Mouse (Mus musculus) stomach, embryonic 16.5 days (tissue): ENCODE measurements around the gene Mfn1. TPM values are rescaled to one million over a fixed set of nuclear protein-coding genes. Genes with fewer than 3 reads are reported as not detected.

Experiments used
- ATAC-seq: fragments of 200-750 bp; cut with Nextera tagmentation; 2 replicates; pipeline ENCODE4 v1.8.0; 2017; ENCODE audit warnings: moderate number of reproducible peaks, moderate TSS enrichment; ENCODE audit not compliant: insufficient read depth, low FRiP score
- H3K27ac ChIP-seq: fragments of 300-500 bp; sonication (generic); 2 replicates; pipeline ENCODE4 v1.5.1; 2014; ENCODE audit warnings: low read length
- H3K27me3 ChIP-seq: fragments of 300-500 bp; sonication (generic); 2 replicates; pipeline ENCODE4 v1.6.1; 2014; ENCODE audit warnings: low read length, control low read depth, mixed read lengths; ENCODE audit not compliant: control insufficient read depth, insufficient read depth
- H3K36me3 ChIP-seq: fragments of 300-500 bp; sonication (generic); 2 replicates; pipeline ENCODE4 v1.6.1; 2014; ENCODE audit warnings: low read length; ENCODE audit not compliant: control insufficient read depth, insufficient read depth
- H3K4me1 ChIP-seq: fragments of 300-500 bp; sonication (generic); 2 replicates; pipeline ENCODE4 v1.6.1; 2014; ENCODE audit warnings: low read length, control low read depth, mixed read lengths; ENCODE audit not compliant: control insufficient read depth, insufficient read depth
- H3K4me2 ChIP-seq: fragments of 300-500 bp; sonication (generic); 2 replicates; pipeline ENCODE4 v1.6.1; 2014; ENCODE audit warnings: low read depth, low read length, mixed read lengths
- H3K4me3 ChIP-seq: fragments of 300-500 bp; sonication (generic); replicated peaks from 2 replicates; pipeline ENCODE4 v1.5.1; 2014; ENCODE audit warnings: mild to moderate bottlenecking, low read length
- H3K9ac ChIP-seq: fragments of 300-500 bp; sonication (generic); 2 replicates; pipeline ENCODE4 v1.6.1; 2014; ENCODE audit warnings: low read length
- H3K9me3 ChIP-seq: fragments of 300-500 bp; sonication (generic); replicated peaks from 2 replicates; pipeline ENCODE4 v1.6.1; 2016; ENCODE audit warnings: low read length, control low read depth; ENCODE audit not compliant: control insufficient read depth
- WGBS: fragments of 180-500 bp; shearing (Covaris S2); extraction: QIAGEN DNeasy Blood & Tissue Kit; methylation state at CpG from one replicate; pipeline ENCODE4 v1.1.7; 2014; 5-methylcytosine and 5-hydroxymethylcytosine counted together
- polyA plus RNA-seq: library from polyadenylated mRNA; unstranded; fragments of >200 nt; fragmentation: Nextera tagmentation; extraction: Ambion mirVana; gene quantifications from 2 replicates; pipeline ENCODE4 v1.2.1, GENCODE M21; 2015

Mfn1 gene
- polyA plus RNA-seq, 1 experiment from 2014 or later, result 32.8 TPM

DNA sequence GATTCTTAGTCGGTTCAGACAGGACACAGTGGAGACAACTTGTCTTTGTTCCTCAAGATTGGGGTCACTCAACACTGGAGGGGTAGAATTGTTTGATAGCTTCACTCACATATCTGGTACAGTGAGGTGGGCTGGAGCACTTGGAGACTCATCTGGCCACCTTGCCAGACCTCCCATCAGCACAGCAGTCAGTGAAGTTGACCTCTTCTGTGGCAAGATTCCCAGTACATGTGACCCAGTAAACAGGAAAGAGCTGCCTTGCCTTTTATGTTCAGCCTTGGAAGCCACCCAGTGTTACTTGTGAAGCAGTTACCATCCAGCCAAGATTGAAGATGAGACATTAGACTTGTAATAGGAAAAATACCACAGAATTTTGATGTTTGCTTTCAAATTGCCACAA is 8.3 kb downstream of the Mfn1 start:
- Histone ChIP-seq H3K4me2 (no peak overlapping the region), H3K4me1 (no peaks in the 10 kb centered on the region), H3K27ac (no peak overlapping the region), H3K27me3 (no peaks in the 10 kb centered on the region), H3K4me3 (no peak overlapping the region), H3K9ac (no peak overlapping the region), H3K9me3 (no peaks in the 10 kb centered on the region), H3K36me3 (peaks cover 5% of the 10 kb centered on the region; the same call in 1 of the 2 replicates)
- 77% methylated on average over 1 of the region's 1 CpGs for WGBS
- ATAC-seq, result no peak

GRCm38 (mm10) chr3:32538091-32538490 is 8.8 kb downstream of the Mfn1 start:
- H3K9me3 ChIP-seq, result no peaks in the 10 kb centered on the region
- no peak overlapping the region for H3K9ac ChIP-seq
- no peak overlapping the region for H3K4me3 ChIP-seq
- H3K4me1 ChIP-seq, result no peaks in the 10 kb centered on the region
- ATAC-seq, result no peak
- WGBS, result 94% methylated on average over 5 of the region's 5 CpGs
- H3K4me2 ChIP-seq, result no peak overlapping the region
- H3K27me3 ChIP-seq, result no peaks in the 10 kb centered on the region
- H3K36me3 ChIP-seq, result peaks cover 5% of the 10 kb centered on the region; the same call in 1 of the 2 replicates
- no peak overlapping the region for H3K27ac ChIP-seq

DNA sequence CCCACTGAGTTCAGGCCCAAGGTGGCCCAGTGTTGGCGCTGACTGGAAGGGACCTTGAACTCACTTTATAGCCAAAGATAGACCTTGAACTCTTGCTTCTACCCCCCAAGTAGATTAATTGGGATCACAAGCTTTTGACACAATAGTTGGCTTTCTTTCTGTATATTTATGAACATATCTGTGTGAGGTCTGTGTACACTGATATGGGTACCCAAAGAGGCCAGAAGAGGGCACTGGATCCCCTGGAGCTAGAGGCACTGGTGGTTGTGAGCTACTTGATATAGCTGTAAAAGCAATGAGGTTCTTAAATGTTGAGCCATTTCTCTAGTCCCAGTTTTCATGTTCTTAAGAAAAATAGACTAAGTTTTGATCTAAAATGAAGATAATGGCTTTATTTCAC is 23.8 kb downstream of the Mfn1 start:
- ATAC-seq, result no peak
- H3K27ac ChIP-seq, result no peak overlapping the region
- no peak overlapping the region for H3K4me3 ChIP-seq
- H3K9me3 ChIP-seq, result no peaks in the 10 kb centered on the region
- H3K36me3 ChIP-seq, result peaks cover 11% of the 10 kb centered on the region; the same call in 1 of the 2 replicates
- no peaks in the 10 kb centered on the region for H3K27me3 ChIP-seq
- 97% methylated on average over 1 of the region's 1 CpGs for WGBS
- H3K9ac ChIP-seq, result no peak overlapping the region
- no peaks in the 10 kb centered on the region for H3K4me1 ChIP-seq
- H3K4me2 ChIP-seq, result no peak overlapping the region

DNA sequence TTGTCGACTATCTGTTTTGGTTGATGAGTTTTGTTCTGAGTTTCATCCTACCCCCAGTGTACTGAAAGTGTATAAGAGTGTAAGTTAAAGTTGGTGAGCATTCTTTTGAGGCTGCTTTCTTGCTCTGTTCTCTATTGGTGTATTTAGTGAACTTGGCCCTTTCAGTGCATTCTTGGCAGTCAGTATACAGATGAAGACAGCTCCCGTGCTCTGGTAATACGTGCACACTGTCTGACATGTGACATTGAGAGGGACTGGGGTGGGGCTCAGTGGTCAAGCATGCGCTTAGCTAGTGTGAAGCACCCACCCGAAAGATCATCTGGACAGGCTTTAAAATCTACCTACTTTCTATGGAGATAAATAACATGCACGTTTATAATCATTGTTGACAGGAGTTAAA is 34.1 kb downstream of the Mfn1 start:
- 87% methylated on average over 6 of the region's 6 CpGs for WGBS
- no peak overlapping the region for H3K4me3 ChIP-seq
- H3K36me3 ChIP-seq, result peaks cover 25% of the 10 kb centered on the region
- no peak overlapping the region for H3K4me2 ChIP-seq
- no peaks in the 10 kb centered on the region for H3K27me3 ChIP-seq
- H3K9ac ChIP-seq, result no peak overlapping the region
- H3K4me1 ChIP-seq, result no peaks in the 10 kb centered on the region
- ATAC-seq, result no peak
- H3K9me3 ChIP-seq, result no peaks in the 10 kb centered on the region
- H3K27ac ChIP-seq, result no peak overlapping the region

GRCm38 (mm10) chr3:32573086-32573485 is 43.8 kb downstream of the Mfn1 start:
- ATAC-seq, result no peak
- Histone ChIP-seq H3K4me2 (no peak overlapping the region), H3K27me3 (no peaks in the 10 kb centered on the region), H3K27ac (no peak overlapping the region), H3K9me3 (no peaks in the 10 kb centered on the region), H3K4me3 (no peak overlapping the region), H3K4me1 (no peaks in the 10 kb centered on the region), H3K9ac (no peak overlapping the region), H3K36me3 (peaks cover 17% of the 10 kb centered on the region)
- 90% methylated on average over 2 of the region's 2 CpGs for WGBS

- H3K4me3 ChIP-seq, result no peak overlapping the region
- no peak overlapping the region for H3K27ac ChIP-seq
- no peak for ATAC-seq
- H3K36me3 ChIP-seq, result peaks cover 10% of the 10 kb centered on the region
- H3K9ac ChIP-seq, result no peak overlapping the region
- H3K4me1 ChIP-seq, result no peaks in the 10 kb centered on the region
- no peak overlapping the region for H3K4me2 ChIP-seq
- H3K27me3 ChIP-seq, result no peaks in the 10 kb centered on the region
- H3K9me3 ChIP-seq, result no peaks in the 10 kb centered on the region
- WGBS, result 58% methylated on average over 9 of the region's 9 CpGs
Measured at GRCm38 (mm10) chr3:32573881-32574280, 44.6 kb downstream of the Mfn1 start.

GRCm38 (mm10) chr3:32575151-32575550 is 45.9 kb downstream of the Mfn1 start:
- no peaks in the 10 kb centered on the region for H3K9me3 ChIP-seq
- ATAC-seq, result no peak
- peaks cover 10% of the 10 kb centered on the region for H3K36me3 ChIP-seq
- no peaks in the 10 kb centered on the region for H3K27me3 ChIP-seq
- WGBS, result 92% methylated on average over 3 of the region's 3 CpGs
- no peaks in the 10 kb centered on the region for H3K4me1 ChIP-seq
- no peak overlapping the region for H3K27ac ChIP-seq
- no peak overlapping the region for H3K4me2 ChIP-seq
- no peak overlapping the region for H3K4me3 ChIP-seq
- no peak overlapping the region for H3K9ac ChIP-seq

GRCm38 (mm10) chr3:32578772-32579171 is 49.5 kb downstream of the Mfn1 start:
- no peak for ATAC-seq
- Histone ChIP-seq H3K4me3 (no peak overlapping the region), H3K27ac (no peak overlapping the region), H3K9ac (no peak overlapping the region), H3K4me1 (no peaks in the 10 kb centered on the region), H3K4me2 (no peak overlapping the region), H3K36me3 (peaks cover 10% of the 10 kb centered on the region), H3K27me3 (no peaks in the 10 kb centered on the region), H3K9me3 (no peaks in the 10 kb centered on the region)
- 84% methylated on average over 5 of the region's 5 CpGs for WGBS

DNA sequence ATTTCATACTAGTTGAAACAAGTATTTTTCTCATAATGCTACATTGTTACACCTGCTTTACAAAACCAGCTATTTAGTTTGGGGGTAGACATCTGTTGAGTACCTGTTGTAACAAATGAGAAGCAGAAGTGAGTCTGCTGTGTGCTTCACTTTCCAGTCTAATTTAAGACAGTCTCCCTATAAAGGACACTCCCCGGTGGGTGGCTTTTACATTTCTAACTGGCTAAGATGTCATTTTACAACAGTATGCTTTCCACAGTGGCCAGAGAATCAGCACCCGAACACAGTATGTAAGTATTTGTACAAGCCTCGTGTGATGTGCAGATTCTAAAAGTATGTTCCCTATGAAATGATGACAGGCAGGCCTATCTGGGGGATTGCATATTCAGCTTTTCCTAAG is 51.5 kb downstream of the Mfn1 start:
- Histone ChIP-seq H3K4me3 (no peak overlapping the region), H3K27me3 (no peaks in the 10 kb centered on the region), H3K9me3 (no peaks in the 10 kb centered on the region), H3K36me3 (peaks cover 8% of the 10 kb centered on the region), H3K9ac (no peak overlapping the region), H3K4me1 (no peaks in the 10 kb centered on the region), H3K27ac (no peak overlapping the region), H3K4me2 (no peak overlapping the region)
- ATAC-seq, result no peak
- WGBS, result 78% methylated on average over 3 of the region's 3 CpGs

DNA sequence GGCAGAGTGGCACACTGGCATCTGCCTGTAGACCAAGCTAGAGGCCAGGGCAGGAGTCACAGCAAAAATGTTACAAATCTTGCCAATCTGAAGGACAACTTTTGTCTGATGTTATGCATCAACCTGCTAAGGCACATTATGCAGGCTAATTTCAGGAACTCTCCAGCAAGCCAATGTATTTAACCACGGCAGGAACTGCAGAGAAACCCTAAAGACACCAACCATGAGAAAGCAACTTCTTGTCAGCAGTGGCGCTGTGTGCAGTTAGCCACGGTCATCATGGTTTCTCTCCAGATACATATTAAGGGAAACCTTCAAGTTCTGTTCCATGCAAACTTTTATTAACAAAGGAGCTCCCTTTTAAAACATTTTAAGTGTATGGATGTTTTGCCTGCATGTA is 52.6 kb downstream of the Mfn1 start:
- no peak for ATAC-seq
- Histone ChIP-seq H3K4me1 (no peaks in the 10 kb centered on the region), H3K4me2 (no peak overlapping the region), H3K9me3 (no peaks in the 10 kb centered on the region), H3K27ac (no peak overlapping the region), H3K9ac (no peak overlapping the region), H3K27me3 (no peaks in the 10 kb centered on the region), H3K4me3 (no peak overlapping the region), H3K36me3 (peaks cover 8% of the 10 kb centered on the region)
- 83% methylated on average over 3 of the region's 3 CpGs for WGBS
